Mouse (Mus musculus) hindbrain, embryonic 12.5 days (tissue): ENCODE measurements around the gene Mvb12a. TPM values are rescaled to one million over a fixed set of nuclear protein-coding genes. Genes with fewer than 3 reads are reported as not detected.
A peak's percentile ranks its signal among the peaks of the same experiment; 100 is the strongest.

ENCODE experiments used
- ATAC-seq: fragments of 200-750 bp; cut with Nextera tagmentation; 2 replicates; pipeline ENCODE4 v1.8.0; 2017; ENCODE audit warnings: moderate TSS enrichment; ENCODE audit not compliant: low FRiP score
- H3K27ac ChIP-seq: fragments of 300-500 bp; sonication (generic); 2 replicates; pipeline ENCODE4 v1.5.1; 2016; ENCODE audit warnings: mild to moderate bottlenecking
- H3K27me3 ChIP-seq: fragments of 300-500 bp; sonication (generic); 2 replicates; pipeline ENCODE4 v1.6.1; 2016; ENCODE audit warnings: mild to moderate bottlenecking
- H3K36me3 ChIP-seq: fragments of 300-500 bp; sonication (generic); 2 replicates; pipeline ENCODE4 v1.6.1; 2016; ENCODE audit warnings: mild to moderate bottlenecking
- H3K4me1 ChIP-seq: fragments of 300-500 bp; sonication (generic); 2 replicates; pipeline ENCODE4 v1.6.1; 2016
- H3K4me2 ChIP-seq: fragments of 300-500 bp; sonication (generic); replicated peaks from 2 replicates; pipeline ENCODE4 v1.6.1; 2016; ENCODE audit warnings: mild to moderate bottlenecking
- H3K4me3 ChIP-seq: fragments of 300-500 bp; sonication (generic); 2 replicates; pipeline ENCODE4 v1.5.1; 2016; ENCODE audit warnings: mild to moderate bottlenecking
- H3K9ac ChIP-seq: fragments of 300-500 bp; sonication (generic); 2 replicates; pipeline ENCODE4 v1.6.1; 2016; ENCODE audit warnings: mild to moderate bottlenecking, moderate library complexity
- H3K9me3 ChIP-seq: fragments of 300-500 bp; sonication (generic); replicated peaks from 2 replicates; pipeline ENCODE4 v1.6.1; 2016; ENCODE audit warnings: mild to moderate bottlenecking
- WGBS: fragments of 180-500 bp; shearing (Covaris S2); methylation state at CpG from one replicate; pipeline ENCODE4 v1.1.7; 2016; 5-methylcytosine and 5-hydroxymethylcytosine counted together
- polyA plus RNA-seq: library from polyadenylated mRNA; unstranded; fragments of >200 nt; fragmentation: Nextera tagmentation; extraction: Ambion mirVana; gene quantifications from 2 replicates; pipeline ENCODE4 v1.2.1, GENCODE M21; 2016

Gene Mvb12a
- polyA plus RNA-seq, result 51.7 and 58.4 TPM in 2 replicates

GRCm38 (mm10) chr8:71542632-71543343, at the start of gene Mvb12a:
Gene Mvb12a, plus strand, starts transcription at chr8:71542922.
- H3K4me2 ChIP-seq, result peak within 1 kb of the TSS; percentile 90
- H3K4me3 ChIP-seq, result peak within 1 kb of the TSS; percentile 85
- H3K4me1 ChIP-seq, result peaks cover 8% of the 10 kb centered on the region
- peak; percentile 95 for ATAC-seq
- H3K27ac ChIP-seq, result no peak within 1 kb of the TSS
- under 1% methylated on average over 44 of the region's 55 CpGs for WGBS
- H3K9ac ChIP-seq, result peak within 1 kb of the TSS; percentile 87
- H3K27me3 ChIP-seq, result peaks cover 16% of the 10 kb centered on the region
- H3K36me3 ChIP-seq, result peaks cover 26% of the 10 kb centered on the region
- H3K9me3 ChIP-seq, result no peaks in the 10 kb centered on the region

GRCm38 (mm10) chr8:71495039-71495438, 47.7 kb upstream of the Mvb12a start:
- Histone ChIP-seq H3K4me1 (peaks cover 26% of the 10 kb centered on the region), H3K27ac (no peak overlapping the region), H3K9me3 (no peaks in the 10 kb centered on the region), H3K4me3 (no peak overlapping the region), H3K36me3 (peaks cover 32% of the 10 kb centered on the region), H3K4me2 (no peak overlapping the region), H3K27me3 (no peaks in the 10 kb centered on the region), H3K9ac (no peak overlapping the region)
- 31% methylated on average over 16 of the region's 16 CpGs for WGBS
- peak; percentile 63 for ATAC-seq

GRCm38 (mm10) chr8:71495811-71496210, 46.9 kb upstream of the Mvb12a start:
- Histone ChIP-seq H3K27ac (peak overlapping the region; percentile 37; the same call in 1 of the 2 replicates), H3K27me3 (no peaks in the 10 kb centered on the region), H3K9me3 (no peaks in the 10 kb centered on the region), H3K36me3 (peaks cover 28% of the 10 kb centered on the region), H3K4me1 (peaks cover 26% of the 10 kb centered on the region), H3K9ac (no peak overlapping the region), H3K4me2 (no peak overlapping the region), H3K4me3 (no peak overlapping the region)
- ATAC-seq, result no peak
- 88% methylated on average over 5 of the region's 5 CpGs for WGBS

- Histone ChIP-seq H3K27me3 (no peaks in the 10 kb centered on the region), H3K9me3 (no peaks in the 10 kb centered on the region), H3K36me3 (peaks cover 23% of the 10 kb centered on the region), H3K27ac (0 out of 2 replicates have a peak overlapping the region, but pooled peaks have one; percentile 37), H3K9ac (no peak overlapping the region), H3K4me1 (peaks cover 26% of the 10 kb centered on the region), H3K4me2 (no peak overlapping the region), H3K4me3 (no peak overlapping the region)
- 44% methylated on average over 11 of the region's 11 CpGs for WGBS
- ATAC-seq, result no peak
These were observed 46.2 kb upstream of the Mvb12a start for GRCm38 (mm10) chr8:71496481-71496880.

GRCm38 (mm10) chr8:71497077-71497645, 45.6 kb upstream of the Mvb12a start:
- no peaks in the 10 kb centered on the region for H3K27me3 ChIP-seq
- no peak overlapping the region for H3K27ac ChIP-seq
- H3K9me3 ChIP-seq, result no peaks in the 10 kb centered on the region
- peaks cover 26% of the 10 kb centered on the region for H3K4me1 ChIP-seq
- H3K9ac ChIP-seq, result no peak overlapping the region
- H3K36me3 ChIP-seq, result peaks cover 17% of the 10 kb centered on the region
- H3K4me3 ChIP-seq, result no peak overlapping the region
- no peak for ATAC-seq
- H3K4me2 ChIP-seq, result no peak overlapping the region
- 88% methylated on average over 1 of the region's 1 CpGs for WGBS

GRCm38 (mm10) chr8:71497881-71498501, 44.7 kb upstream of the Mvb12a start:
- H3K9me3 ChIP-seq, result no peaks in the 10 kb centered on the region
- H3K27me3 ChIP-seq, result no peaks in the 10 kb centered on the region
- H3K9ac ChIP-seq, result 0 out of 2 replicates have a peak overlapping the region, but pooled peaks have one; percentile 24
- no peak overlapping the region for H3K27ac ChIP-seq
- H3K4me2 ChIP-seq, result no peak overlapping the region
- no peak overlapping the region for H3K4me3 ChIP-seq
- 30% methylated on average over 12 of the region's 15 CpGs for WGBS
- peaks cover 8% of the 10 kb centered on the region for H3K36me3 ChIP-seq
- no peak for ATAC-seq
- H3K4me1 ChIP-seq, result peaks cover 26% of the 10 kb centered on the region

GRCm38 (mm10) chr8:71498816-71499690, 43.7 kb upstream of the Mvb12a start:
- H3K9me3 ChIP-seq, result no peaks in the 10 kb centered on the region
- no peak overlapping the region for H3K9ac ChIP-seq
- peaks cover 26% of the 10 kb centered on the region for H3K4me1 ChIP-seq
- no peak for ATAC-seq
- WGBS, result 38% methylated on average over 16 of the region's 16 CpGs
- H3K36me3 ChIP-seq, result peaks cover 2% of the 10 kb centered on the region; the same call in 1 of the 2 replicates
- no peaks in the 10 kb centered on the region for H3K27me3 ChIP-seq
- no peak overlapping the region for H3K27ac ChIP-seq
- H3K4me3 ChIP-seq, result no peak overlapping the region
- no peak overlapping the region for H3K4me2 ChIP-seq

GRCm38 (mm10) chr8:71504349-71504748, 38.4 kb upstream of the Mvb12a start:
- no peak for ATAC-seq
- Histone ChIP-seq H3K4me2 (no peak overlapping the region), H3K9ac (no peak overlapping the region), H3K9me3 (no peaks in the 10 kb centered on the region), H3K27ac (no peak overlapping the region), H3K4me1 (peaks cover 7% of the 10 kb centered on the region; the same call in 1 of the 2 replicates), H3K36me3 (no peaks in the 10 kb centered on the region), H3K27me3 (peaks cover 42% of the 10 kb centered on the region), H3K4me3 (no peak overlapping the region)
- 86% methylated on average over 4 of the region's 4 CpGs for WGBS

GRCm38 (mm10) chr8:71505326-71505725, 37.4 kb upstream of the Mvb12a start:
- Histone ChIP-seq H3K9ac (no peak overlapping the region), H3K27me3 (peaks cover 52% of the 10 kb centered on the region), H3K4me2 (no peak overlapping the region), H3K9me3 (no peaks in the 10 kb centered on the region), H3K4me3 (no peak overlapping the region), H3K4me1 (peaks cover 7% of the 10 kb centered on the region; the same call in 1 of the 2 replicates), H3K27ac (no peak overlapping the region), H3K36me3 (no peaks in the 10 kb centered on the region)
- no peak for ATAC-seq
- 95% methylated on average over 4 of the region's 4 CpGs for WGBS

- Histone ChIP-seq H3K36me3 (no peaks in the 10 kb centered on the region), H3K4me3 (no peak overlapping the region), H3K4me2 (no peak overlapping the region), H3K27me3 (peaks cover 55% of the 10 kb centered on the region), H3K9me3 (no peaks in the 10 kb centered on the region), H3K4me1 (peaks cover 7% of the 10 kb centered on the region; the same call in 1 of the 2 replicates), H3K27ac (no peak overlapping the region), H3K9ac (no peak overlapping the region)
- ATAC-seq, result no peak
- WGBS, result 86% methylated on average over 4 of the region's 4 CpGs
These were observed 36.7 kb upstream of the Mvb12a start for GRCm38 (mm10) chr8:71505979-71506378.

GRCm38 (mm10) chr8:71507589-71508104, 35.1 kb upstream of the Mvb12a start:
- Histone ChIP-seq H3K9ac (peak overlapping the region; percentile 28; the same call in 1 of the 2 replicates), H3K4me2 (peak overlapping the region; percentile 59), H3K27me3 (peaks cover 64% of the 10 kb centered on the region), H3K36me3 (no peaks in the 10 kb centered on the region), H3K4me1 (peaks cover 7% of the 10 kb centered on the region; the same call in 1 of the 2 replicates), H3K27ac (no peak overlapping the region), H3K9me3 (no peaks in the 10 kb centered on the region), H3K4me3 (peak overlapping the region; percentile 36)
- ATAC-seq, result peak; percentile 80
- WGBS, result under 1% methylated on average over 61 of the region's 61 CpGs
